Mouse (Mus musculus): Measurements from ENCODE around the gene Herc2. TPM values are rescaled to one million over a fixed set of nuclear protein-coding genes. Genes with fewer than 3 reads are reported as not detected.

Herc2 gene
- total RNA-seq, 1 experiment from 2014 or later: 32.1 TPM

DNA sequence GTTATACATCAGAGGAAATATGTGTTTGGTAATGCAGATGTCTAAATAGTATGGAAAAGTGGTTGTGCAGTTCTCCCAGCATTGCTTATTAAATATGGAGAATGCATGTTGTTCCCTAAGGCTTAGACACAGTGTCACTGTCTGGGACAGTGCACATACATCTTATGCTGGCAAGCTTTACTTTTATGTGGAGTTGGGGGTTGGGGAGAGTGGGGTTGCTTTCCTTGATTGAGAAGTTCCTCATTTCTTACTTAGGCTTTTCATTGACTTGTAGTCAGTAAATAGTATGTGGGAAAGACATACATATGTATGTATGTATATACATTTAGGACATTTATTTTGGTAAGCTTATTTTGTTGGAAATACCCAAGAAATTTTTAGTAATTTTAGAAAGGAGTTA lies 3.0 kb downstream of the Herc2 start:
- ATAC-seq (replicated peaks in 1 of 2; ENCODE audit: insufficient read depth in 1 of 2, low FRiP score in 2 of 2, low TSS enrichment in 1 of 2, low read depth in 1 of 2, poor library complexity in 2 of 2, severe bottlenecking in 2 of 2): no peak

DNA sequence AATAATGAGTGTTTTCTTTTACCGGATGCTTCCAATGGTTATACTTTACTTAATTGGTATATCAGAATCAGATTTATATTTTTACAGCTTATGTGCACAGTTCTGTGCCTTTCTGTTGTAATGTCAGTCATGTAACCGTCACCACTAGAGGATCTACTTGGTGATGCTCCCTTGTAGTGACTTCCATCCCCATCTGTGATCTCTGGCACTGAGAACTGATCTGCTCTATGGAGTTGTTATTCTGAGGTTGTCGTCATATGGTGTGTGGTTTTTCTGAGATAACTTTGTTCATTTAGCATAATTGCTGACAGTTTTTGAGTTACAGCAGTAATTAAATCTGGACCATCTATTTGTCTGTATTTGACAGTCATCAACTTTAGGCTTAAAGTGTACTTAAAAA lies 5.3 kb downstream of the Herc2 start:
- no peak for ATAC-seq (replicated peaks in 1 of 2; ENCODE audit: insufficient read depth in 1 of 2, low FRiP score in 2 of 2, low TSS enrichment in 1 of 2, low read depth in 1 of 2, poor library complexity in 2 of 2, severe bottlenecking in 2 of 2)

DNA sequence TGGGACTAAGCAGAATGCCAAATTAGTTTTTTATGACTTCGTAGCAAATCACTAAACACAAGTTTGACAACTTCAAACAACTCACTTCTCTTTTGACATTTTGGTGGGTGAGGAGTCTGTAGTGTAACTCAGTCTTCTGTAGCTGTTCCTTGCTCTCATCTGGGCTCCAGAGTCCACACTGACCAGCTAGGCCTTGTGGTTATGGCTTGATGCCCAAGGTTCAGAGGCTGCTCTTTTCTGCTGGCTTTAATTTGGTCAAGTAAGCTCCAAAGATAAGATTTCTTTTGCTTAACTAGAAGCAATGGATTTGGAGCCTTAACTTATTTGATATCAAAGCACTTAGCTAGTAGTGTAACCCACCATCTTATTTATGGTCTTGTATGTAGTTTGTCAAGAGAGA lies 14.9 kb downstream of the Herc2 start:
- ATAC-seq (replicated peaks in 1 of 2; ENCODE audit: insufficient read depth in 1 of 2, low FRiP score in 2 of 2, low TSS enrichment in 1 of 2, low read depth in 1 of 2, poor library complexity in 2 of 2, severe bottlenecking in 2 of 2): no peak

GRCm38 (mm10) chr7:56066136-56066535 lies 16.1 kb downstream of the Herc2 start:
- ATAC-seq (replicated peaks in 1 of 2; ENCODE audit: insufficient read depth in 1 of 2, low FRiP score in 2 of 2, low TSS enrichment in 1 of 2, low read depth in 1 of 2, poor library complexity in 2 of 2, severe bottlenecking in 2 of 2): no peak

DNA sequence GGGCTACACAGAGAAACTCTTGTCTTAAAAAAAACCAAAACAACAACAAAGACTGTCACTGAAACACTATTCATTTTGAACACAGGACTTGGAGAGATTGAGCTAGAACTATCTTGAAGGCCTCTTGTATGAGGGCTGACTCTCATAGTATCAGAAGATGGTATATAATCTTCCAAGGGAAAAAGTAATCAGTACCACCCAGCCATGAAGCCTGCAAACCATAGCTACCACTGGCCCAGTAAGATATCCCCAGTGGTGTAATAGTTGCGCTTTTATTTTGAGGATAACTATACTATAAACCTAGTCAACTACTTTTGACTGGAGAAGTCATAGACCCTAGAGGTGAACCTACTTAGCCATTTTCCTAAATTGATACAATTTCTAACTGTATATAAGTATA lies 16.6 kb downstream of the Herc2 start:
- ATAC-seq (replicated peaks in 1 of 2; ENCODE audit: insufficient read depth in 1 of 2, low FRiP score in 2 of 2, low TSS enrichment in 1 of 2, low read depth in 1 of 2, poor library complexity in 2 of 2, severe bottlenecking in 2 of 2): no peak

- ATAC-seq (replicated peaks in 1 of 2; ENCODE audit: insufficient read depth in 1 of 2, low FRiP score in 2 of 2, low TSS enrichment in 1 of 2, low read depth in 1 of 2, poor library complexity in 2 of 2, severe bottlenecking in 2 of 2): no peak
These were observed 21.7 kb downstream of the Herc2 start for GRCm38 (mm10) chr7:56071724-56072123.

DNA sequence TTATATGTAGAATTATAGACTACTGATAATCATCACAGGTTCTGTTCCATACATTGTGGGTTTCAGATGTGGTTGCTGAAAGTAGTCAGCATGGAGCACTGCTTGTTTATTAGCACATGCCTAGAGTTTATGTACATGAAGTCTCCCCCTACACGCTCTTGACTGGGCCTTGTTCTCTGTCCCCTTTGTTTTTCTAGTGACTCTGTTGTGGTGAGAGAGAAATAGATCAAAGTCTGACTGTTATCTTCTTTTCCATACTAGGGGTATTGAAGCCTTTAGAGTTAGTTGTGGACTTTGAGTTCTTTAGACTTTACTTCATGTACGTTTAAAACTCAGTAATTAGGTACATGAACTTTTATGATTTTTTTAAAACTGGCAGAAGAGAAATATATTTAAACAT lies 33.0 kb downstream of the Herc2 start:
- no peak for ATAC-seq (replicated peaks in 1 of 2; ENCODE audit: insufficient read depth in 1 of 2, low FRiP score in 2 of 2, low TSS enrichment in 1 of 2, low read depth in 1 of 2, poor library complexity in 2 of 2, severe bottlenecking in 2 of 2)

GRCm38 (mm10) chr7:56089097-56089496 lies 39.1 kb downstream of the Herc2 start:
- ATAC-seq (replicated peaks in 1 of 2; ENCODE audit: insufficient read depth in 1 of 2, low FRiP score in 2 of 2, low TSS enrichment in 1 of 2, low read depth in 1 of 2, poor library complexity in 2 of 2, severe bottlenecking in 2 of 2): no peak

- ATAC-seq (replicated peaks in 1 of 2; ENCODE audit: insufficient read depth in 1 of 2, low FRiP score in 2 of 2, low TSS enrichment in 1 of 2, low read depth in 1 of 2, poor library complexity in 2 of 2, severe bottlenecking in 2 of 2): no peak
These were observed 41.4 kb downstream of the Herc2 start for GRCm38 (mm10) chr7:56091445-56091844.

DNA sequence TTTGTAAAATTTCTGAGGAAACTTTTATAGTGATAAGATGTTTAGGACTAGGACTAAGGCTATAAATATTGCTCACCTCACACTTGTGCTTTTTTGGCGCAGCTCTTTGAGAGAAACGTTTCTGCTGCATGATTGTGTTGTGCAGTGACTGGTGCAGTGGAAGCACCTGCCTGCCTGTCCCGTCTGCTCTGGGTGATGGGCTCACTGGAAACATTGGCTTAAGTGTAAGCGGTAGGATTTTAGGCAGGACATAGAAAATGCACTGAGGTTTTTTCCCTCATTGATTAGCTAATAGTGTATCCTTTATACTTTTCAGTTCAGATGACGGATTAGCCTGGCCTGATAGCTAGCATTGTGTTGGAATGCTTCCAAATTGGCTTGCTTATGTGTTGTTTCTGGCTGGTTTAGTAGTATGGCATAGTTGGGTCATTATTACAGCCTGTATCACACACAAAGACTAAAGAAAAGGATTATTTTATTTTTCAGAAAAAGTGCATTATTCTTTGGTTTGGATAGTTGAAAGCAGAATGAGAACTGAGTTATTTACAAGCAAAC lies 52.4 kb downstream of the Herc2 start:
- no peak for ATAC-seq (replicated peaks in 1 of 2; ENCODE audit: insufficient read depth in 1 of 2, low FRiP score in 2 of 2, low TSS enrichment in 1 of 2, low read depth in 1 of 2, poor library complexity in 2 of 2, severe bottlenecking in 2 of 2)

DNA sequence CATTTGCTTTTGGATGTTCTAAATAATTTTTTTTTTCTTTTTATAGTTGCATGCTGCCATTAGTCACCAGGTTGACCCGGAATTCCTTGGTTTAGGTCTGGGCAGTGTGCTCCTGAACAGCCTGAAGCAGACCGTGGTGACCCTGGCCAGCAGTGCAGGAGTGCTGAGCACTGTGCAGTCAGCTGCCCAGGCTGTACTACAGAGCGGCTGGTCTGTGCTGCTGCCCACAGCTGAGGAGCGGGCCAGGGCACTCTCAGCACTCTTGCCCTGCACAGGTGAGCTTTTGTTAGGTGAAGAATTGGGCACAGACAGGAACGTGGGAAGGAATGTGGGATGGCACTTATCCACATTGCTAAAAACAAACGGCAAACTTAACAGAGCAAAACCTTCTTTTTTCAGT lies 63.0 kb downstream of the Herc2 start:
- ATAC-seq (replicated peaks in 1 of 2; ENCODE audit: insufficient read depth in 1 of 2, low FRiP score in 2 of 2, low TSS enrichment in 1 of 2, low read depth in 1 of 2, poor library complexity in 2 of 2, severe bottlenecking in 2 of 2): no peak

- ATAC-seq (replicated peaks in 1 of 2; ENCODE audit: insufficient read depth in 1 of 2, low FRiP score in 2 of 2, low TSS enrichment in 1 of 2, low read depth in 1 of 2, poor library complexity in 2 of 2, severe bottlenecking in 2 of 2): no peak
These were observed 64.2 kb downstream of the Herc2 start for GRCm38 (mm10) chr7:56114148-56114547.

GRCm38 (mm10) chr7:56120968-56121367 lies 71.0 kb downstream of the Herc2 start:
- no peak for ATAC-seq (replicated peaks in 1 of 2; ENCODE audit: insufficient read depth in 1 of 2, low FRiP score in 2 of 2, low TSS enrichment in 1 of 2, low read depth in 1 of 2, poor library complexity in 2 of 2, severe bottlenecking in 2 of 2)

DNA sequence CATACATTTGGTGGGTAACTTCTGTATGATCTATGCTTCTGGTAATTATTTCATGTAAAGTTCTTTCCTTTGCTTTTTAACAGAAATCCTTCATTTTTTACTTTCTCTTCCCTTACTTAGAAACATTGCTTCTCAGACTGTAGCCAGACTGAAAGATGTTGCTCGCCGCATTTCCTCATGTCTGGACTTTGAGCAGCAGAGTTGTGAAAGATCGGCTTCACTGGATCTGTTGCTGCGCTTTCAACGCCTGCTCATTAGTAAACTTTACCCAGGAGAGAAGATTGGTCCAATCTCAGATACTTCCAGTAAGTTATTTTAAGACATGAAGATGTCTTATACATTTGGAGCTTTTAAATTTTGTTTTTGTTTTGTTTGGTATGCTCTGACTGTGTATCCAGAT lies 71.4 kb downstream of the Herc2 start:
- ATAC-seq (replicated peaks in 1 of 2; ENCODE audit: insufficient read depth in 1 of 2, low FRiP score in 2 of 2, low TSS enrichment in 1 of 2, low read depth in 1 of 2, poor library complexity in 2 of 2, severe bottlenecking in 2 of 2): no peak

DNA sequence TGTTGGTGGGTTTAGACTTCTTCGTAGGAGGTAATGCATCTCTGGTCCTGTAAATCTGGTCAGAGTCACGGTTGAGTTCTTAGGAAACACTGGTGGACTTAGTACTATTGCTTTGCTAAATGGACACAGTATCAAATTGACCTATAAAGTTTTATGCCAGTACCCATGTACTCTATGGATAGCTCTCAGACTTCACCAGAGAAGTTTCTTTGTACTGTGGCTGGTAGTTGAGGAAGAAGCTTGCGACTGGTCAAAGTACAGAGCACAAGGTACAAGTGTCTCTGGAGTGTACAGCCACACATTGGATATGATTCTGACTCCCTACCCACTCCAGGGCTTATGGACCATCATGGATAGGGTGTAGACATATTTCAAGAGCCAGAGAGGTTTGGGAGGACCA lies 78.1 kb downstream of the Herc2 start:
- ATAC-seq (replicated peaks in 1 of 2; ENCODE audit: insufficient read depth in 1 of 2, low FRiP score in 2 of 2, low TSS enrichment in 1 of 2, low read depth in 1 of 2, poor library complexity in 2 of 2, severe bottlenecking in 2 of 2): no peak

DNA sequence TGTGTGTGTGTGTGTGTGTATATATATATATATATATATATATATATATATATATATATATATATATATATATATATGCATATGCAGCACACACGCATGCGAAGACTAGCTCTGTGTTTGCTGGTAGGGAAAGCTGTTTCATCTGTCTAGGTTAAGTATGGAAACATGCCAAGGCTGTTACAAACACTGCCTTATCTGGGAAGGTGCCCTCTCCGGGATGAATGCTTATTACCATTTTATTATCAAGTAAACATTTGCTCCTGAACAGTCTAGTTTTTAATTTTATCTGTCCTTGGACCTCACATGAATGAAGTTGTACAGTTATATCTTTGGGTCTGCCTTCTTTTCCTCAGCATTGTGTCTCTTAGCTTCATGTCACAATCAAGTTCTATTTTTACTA lies 79.6 kb downstream of the Herc2 start:
- ATAC-seq (replicated peaks in 1 of 2; ENCODE audit: insufficient read depth in 1 of 2, low FRiP score in 2 of 2, low TSS enrichment in 1 of 2, low read depth in 1 of 2, poor library complexity in 2 of 2, severe bottlenecking in 2 of 2): no peak

GRCm38 (mm10) chr7:56131548-56131947 lies 81.6 kb downstream of the Herc2 start:
- peak in 1 of 2 experiments; percentile 65; a peak in 1 of 4 replicates for ATAC-seq (replicated peaks in 1 of 2; ENCODE audit: insufficient read depth in 1 of 2, low FRiP score in 2 of 2, low TSS enrichment in 1 of 2, low read depth in 1 of 2, poor library complexity in 2 of 2, severe bottlenecking in 2 of 2)

DNA sequence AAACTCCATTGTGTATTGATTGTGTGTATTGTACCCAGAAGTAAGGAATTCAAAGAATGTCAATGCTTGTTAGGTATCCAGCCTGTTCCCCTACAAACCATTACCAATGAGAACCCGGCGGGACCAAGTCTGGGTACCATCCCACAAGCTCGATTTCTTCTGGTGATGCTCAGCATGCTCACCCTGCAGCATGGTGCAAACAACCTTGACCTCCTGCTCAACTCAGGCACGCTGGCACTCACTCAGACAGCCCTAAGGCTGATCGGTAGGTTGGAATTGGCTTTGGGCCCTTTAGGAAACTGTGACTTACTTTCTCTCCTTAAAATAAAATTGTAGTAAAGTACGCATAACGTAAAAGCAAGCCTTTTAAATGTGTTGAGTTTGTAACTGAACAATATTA lies 88.7 kb downstream of the Herc2 start:
- no peak for ATAC-seq (replicated peaks in 1 of 2; ENCODE audit: insufficient read depth in 1 of 2, low FRiP score in 2 of 2, low TSS enrichment in 1 of 2, low read depth in 1 of 2, poor library complexity in 2 of 2, severe bottlenecking in 2 of 2)

DNA sequence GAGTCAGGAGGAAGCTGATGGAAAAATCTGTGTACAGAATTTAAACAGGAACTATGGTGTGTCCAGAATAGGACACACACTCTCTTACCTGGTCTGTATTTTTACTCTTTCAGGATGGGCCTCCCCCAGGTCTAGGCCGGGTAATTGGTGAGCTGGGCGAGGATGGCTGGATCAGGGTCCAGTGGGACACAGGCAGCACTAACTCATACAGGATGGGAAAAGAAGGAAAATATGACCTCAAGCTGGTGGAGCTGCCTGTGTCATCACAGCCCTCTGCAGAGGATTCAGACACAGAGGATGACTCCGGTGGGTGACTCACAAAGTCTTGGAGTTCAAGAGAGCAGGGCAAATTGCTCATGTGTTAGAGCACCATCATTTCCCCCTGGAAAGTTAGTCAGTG lies 96.4 kb downstream of the Herc2 start:
- ATAC-seq (replicated peaks in 1 of 2; ENCODE audit: insufficient read depth in 1 of 2, low FRiP score in 2 of 2, low TSS enrichment in 1 of 2, low read depth in 1 of 2, poor library complexity in 2 of 2, severe bottlenecking in 2 of 2): no peak

- no peak for ATAC-seq (replicated peaks in 1 of 2; ENCODE audit: insufficient read depth in 1 of 2, low FRiP score in 2 of 2, low TSS enrichment in 1 of 2, low read depth in 1 of 2, poor library complexity in 2 of 2, severe bottlenecking in 2 of 2)
These were observed 98.9 kb downstream of the Herc2 start for GRCm38 (mm10) chr7:56148925-56149324.

Measured in hematopoietic stem cell, adult 5-6 weeks (primary cell).